Mouse (Mus musculus) heart, embryonic 10.5 days (tissue): ENCODE data around the gene Col6a4. TPM values are rescaled to one million over a fixed set of nuclear protein-coding genes. Genes with fewer than 3 reads are reported as not detected.
A peak's percentile ranks its signal among the peaks of the same experiment; 100 is the strongest.

Experiments used
- DNase-seq: peaks from one replicate; pipeline ENCODE4 v3.0.0-alpha.2; 2017; ENCODE audit warnings: low spot score
- H3K27ac ChIP-seq: fragments of 300-500 bp; sonication (generic); 2 replicates; pipeline ENCODE4 v1.5.1; 2016; ENCODE audit warnings: mild to moderate bottlenecking
- H3K27me3 ChIP-seq: fragments of 300-500 bp; sonication (generic); 2 replicates; pipeline ENCODE4 v1.6.1; 2016; ENCODE audit warnings: mild to moderate bottlenecking; ENCODE audit not compliant: poor library complexity, insufficient read depth, severe bottlenecking
- H3K36me3 ChIP-seq: fragments of 300-500 bp; sonication (generic); 2 replicates; pipeline ENCODE4 v1.6.1; 2016; ENCODE audit warnings: mild to moderate bottlenecking, moderate library complexity
- H3K4me1 ChIP-seq: fragments of 300-500 bp; sonication (generic); 2 replicates; pipeline ENCODE4 v1.6.1; 2016; ENCODE audit warnings: mild to moderate bottlenecking
- H3K4me3 ChIP-seq: fragments of 300-500 bp; sonication (generic); 2 replicates; pipeline ENCODE4 v1.5.1; 2016; ENCODE audit warnings: mild to moderate bottlenecking, moderate library complexity
- H3K9me3 ChIP-seq: fragments of 300-500 bp; sonication (generic); 2 replicates; pipeline ENCODE4 v1.6.1; 2016; ENCODE audit warnings: mild to moderate bottlenecking, moderate library complexity
- WGBS: fragments of 180-500 bp; shearing (Covaris S2); methylation state at CpG from one replicate; pipeline ENCODE4 v1.1.7; 2016; 5-methylcytosine and 5-hydroxymethylcytosine counted together
- polyA plus RNA-seq: library from polyadenylated mRNA; unstranded; fragments of >200 nt; fragmentation: Nextera tagmentation; extraction: Ambion mirVana; gene quantifications from 2 replicates; pipeline ENCODE4 v1.2.1, GENCODE M21; 2016

Col6a4 gene
- polyA plus RNA-seq, 1 experiment from 2014 or later: 0.01 TPM

DNA sequence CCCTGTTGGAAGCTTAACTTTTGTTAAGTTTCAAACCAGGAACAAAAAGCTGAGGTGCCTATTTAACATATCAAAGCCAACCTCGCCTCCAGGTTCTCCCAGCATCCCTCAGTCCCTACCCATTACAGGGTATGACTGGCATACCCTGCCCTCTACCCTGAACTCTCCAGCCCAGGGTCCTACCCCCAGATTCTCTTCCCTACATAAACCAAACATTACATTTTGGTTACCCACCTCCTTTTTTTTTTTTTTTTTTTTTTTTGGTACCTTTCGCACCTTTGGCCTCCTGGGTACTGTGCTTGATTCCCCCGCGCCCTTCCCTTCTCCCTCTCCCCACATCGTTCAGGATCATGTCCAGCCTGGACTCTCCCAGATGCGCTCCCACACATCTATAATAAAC lies 120.3 kb downstream of the Col6a4 start:
- Histone ChIP-seq H3K27ac (no peak overlapping the region), H3K4me3 (no peak overlapping the region), H3K4me1 (no peaks in the 10 kb centered on the region), H3K27me3 (peaks cover 16% of the 10 kb centered on the region; the same call in 1 of the 2 replicates), H3K36me3 (no peaks in the 10 kb centered on the region), H3K9me3 (no peaks in the 10 kb centered on the region)
- DNase-seq: no peak
- WGBS: 49% methylated on average over 6 of the region's 6 CpGs

DNA sequence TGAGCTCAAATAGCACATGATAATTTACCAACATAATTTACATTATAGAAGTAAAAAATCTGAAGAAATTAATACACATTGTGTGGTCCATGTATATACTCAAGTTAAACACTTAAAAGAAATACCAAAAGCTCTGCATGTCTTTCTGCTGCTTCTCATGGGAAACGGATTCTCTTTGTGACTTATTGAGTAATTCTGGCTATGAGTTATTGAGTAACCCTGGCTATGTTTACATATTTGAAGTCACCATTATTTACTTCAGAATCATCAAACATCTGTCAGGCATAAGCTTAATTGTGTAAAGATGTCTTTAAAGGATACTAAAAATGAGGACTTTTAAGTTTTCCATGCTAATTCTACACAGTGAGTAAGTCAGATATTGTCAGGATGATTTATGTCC lies 122.8 kb downstream of the Col6a4 start:
- Histone ChIP-seq H3K36me3 (no peaks in the 10 kb centered on the region), H3K4me3 (no peak overlapping the region), H3K27me3 (peaks cover 16% of the 10 kb centered on the region; the same call in 1 of the 2 replicates), H3K4me1 (no peaks in the 10 kb centered on the region), H3K9me3 (no peaks in the 10 kb centered on the region), H3K27ac (no peak overlapping the region)
- WGBS: 85% methylated on average over 1 of the region's 1 CpGs
- no peak for DNase-seq

DNA sequence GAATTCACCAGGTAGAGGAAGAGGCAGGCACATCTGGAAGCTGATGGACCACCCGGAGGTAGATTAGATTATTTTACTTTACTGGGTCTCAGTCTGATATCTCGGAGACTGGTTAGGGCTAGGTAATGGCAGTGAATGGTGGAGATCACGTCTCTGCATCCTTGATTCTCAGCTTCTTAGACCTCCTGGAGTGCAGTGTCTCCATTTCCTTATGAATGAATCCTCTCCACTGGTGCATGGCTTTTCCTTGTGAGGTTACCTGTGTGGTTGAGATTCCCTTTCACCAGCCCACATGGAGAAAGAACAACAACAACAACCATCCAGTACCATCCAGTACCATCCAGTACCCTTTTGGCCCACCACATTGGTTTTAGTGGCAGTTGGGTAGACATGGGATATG lies 124.6 kb downstream of the Col6a4 start:
- Histone ChIP-seq H3K9me3 (no peaks in the 10 kb centered on the region), H3K4me1 (no peaks in the 10 kb centered on the region), H3K4me3 (no peak overlapping the region), H3K36me3 (no peaks in the 10 kb centered on the region), H3K27me3 (peaks cover 13% of the 10 kb centered on the region; the same call in 1 of the 2 replicates), H3K27ac (no peak overlapping the region)
- WGBS: 78% methylated on average over 3 of the region's 3 CpGs
- no peak for DNase-seq

DNA sequence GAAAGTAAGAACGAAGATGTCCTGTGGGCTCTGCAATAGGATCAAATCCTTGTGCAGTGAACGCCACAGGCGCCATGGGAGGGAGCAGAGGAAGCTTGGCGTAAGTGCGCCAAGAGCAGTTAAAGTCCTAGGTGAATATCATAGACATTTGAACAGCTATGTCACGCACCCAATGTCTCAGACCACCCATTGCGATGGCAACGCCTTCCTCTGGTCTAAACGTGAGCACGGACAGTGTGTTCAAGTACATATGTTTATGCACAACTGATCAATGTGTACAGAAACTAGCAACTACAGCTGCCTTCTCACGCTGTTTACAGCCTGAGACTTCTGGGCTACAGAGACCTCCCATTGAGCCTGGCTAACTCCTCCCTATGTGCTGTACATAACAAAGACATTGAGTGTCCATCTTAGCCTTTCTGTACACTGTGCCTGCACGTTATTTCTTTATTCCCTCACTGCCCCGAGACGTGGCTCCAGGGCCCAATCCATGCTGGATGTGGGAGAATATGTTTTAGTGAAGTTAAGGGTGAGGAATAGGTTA lies 125.2 kb downstream of the Col6a4 start:
- Histone ChIP-seq H3K4me3 (no peak overlapping the region), H3K4me1 (no peaks in the 10 kb centered on the region), H3K36me3 (no peaks in the 10 kb centered on the region), H3K27ac (no peak overlapping the region), H3K9me3 (no peaks in the 10 kb centered on the region), H3K27me3 (peaks cover 8% of the 10 kb centered on the region; the same call in 1 of the 2 replicates)
- WGBS: 89% methylated on average over 14 of the region's 14 CpGs
- DNase-seq: no peak

DNA sequence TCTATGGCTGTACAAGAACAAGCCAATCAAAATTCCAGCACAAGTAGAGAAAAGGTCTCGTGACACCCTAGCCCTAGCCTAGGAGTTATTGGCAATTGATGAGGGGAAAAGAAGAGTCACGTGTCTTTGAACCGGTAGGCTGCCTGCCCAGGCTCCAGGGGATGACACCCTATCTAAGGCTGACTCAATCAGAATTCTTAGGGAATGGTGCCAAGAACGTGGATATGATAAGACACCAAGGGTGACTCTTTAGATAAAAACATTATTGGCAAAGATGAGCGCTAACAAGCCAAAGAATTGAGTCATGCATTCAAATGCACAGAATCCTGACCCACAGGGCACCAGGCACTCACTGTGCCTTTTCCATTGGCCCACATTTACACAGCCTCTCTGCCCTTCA lies 125.7 kb downstream of the Col6a4 start:
- Histone ChIP-seq H3K27me3 (peaks cover 3% of the 10 kb centered on the region; the same call in 1 of the 2 replicates), H3K9me3 (no peaks in the 10 kb centered on the region), H3K27ac (no peak overlapping the region), H3K36me3 (no peaks in the 10 kb centered on the region), H3K4me1 (no peaks in the 10 kb centered on the region), H3K4me3 (no peak overlapping the region)
- 72% methylated on average over 5 of the region's 5 CpGs for WGBS
- no peak for DNase-seq

DNA sequence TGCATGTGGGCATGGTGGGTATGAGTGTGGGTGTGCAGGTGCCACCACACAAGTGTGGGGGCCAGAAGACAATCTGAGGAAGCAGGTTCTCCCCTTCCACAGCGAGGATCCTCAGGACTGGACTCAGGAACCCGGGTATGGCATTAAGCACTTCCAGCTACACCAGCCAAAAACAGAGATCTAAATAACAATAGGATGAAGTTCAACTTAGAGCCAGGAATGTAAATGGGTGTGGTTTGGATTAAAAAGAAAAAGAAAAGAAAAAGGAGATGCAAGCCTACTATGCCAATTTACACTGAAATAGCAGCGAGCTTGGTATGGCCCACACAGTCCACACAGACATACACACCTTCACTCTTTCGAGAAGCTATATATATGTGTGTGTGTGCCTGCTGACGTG lies 128.6 kb downstream of the Col6a4 start:
- Histone ChIP-seq H3K27ac (no peak overlapping the region), H3K4me3 (no peak overlapping the region), H3K4me1 (0 out of 2 replicates have a peak, but pooled peaks cover 4% of the 10 kb centered on the region), H3K36me3 (no peaks in the 10 kb centered on the region), H3K9me3 (no peaks in the 10 kb centered on the region), H3K27me3 (0 out of 2 replicates have a peak, but pooled peaks cover 4% of the 10 kb centered on the region)
- DNase-seq: no peak
- WGBS: 71% methylated on average over 5 of the region's 5 CpGs

DNA sequence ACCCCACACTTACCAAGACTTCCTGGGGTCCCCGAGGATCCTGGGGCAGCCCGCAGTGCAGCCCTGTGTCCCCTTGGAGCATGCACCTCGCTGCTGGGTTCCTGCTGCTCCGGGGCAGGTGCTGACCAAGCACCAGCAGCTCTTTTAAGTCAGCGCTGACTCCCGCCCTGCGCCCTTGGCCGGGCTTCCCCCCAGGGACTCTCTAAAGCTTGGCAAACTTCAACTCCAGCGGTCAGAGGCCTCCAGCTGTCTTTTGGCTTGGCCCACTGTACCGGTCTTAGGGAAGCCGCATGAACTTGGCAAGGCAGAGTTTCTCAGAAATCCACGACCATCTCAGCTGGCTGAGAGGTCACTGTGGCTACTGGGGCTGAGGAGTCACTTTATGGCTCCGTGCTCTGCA lies 136.1 kb downstream of the Col6a4 start, which contains the start of gene Col6a5:
Col6a5 (minus strand) TSS at position 111 of the 400 bp plus-strand sequence.
- Histone ChIP-seq H3K27me3 (peaks cover 14% of the 10 kb centered on the region; the same call in 1 of the 2 replicates), H3K36me3 (no peaks in the 10 kb centered on the region), H3K4me3 (0 out of 2 replicates have a peak within 1 kb of the TSS, but pooled peaks have one; percentile 2), H3K4me1 (peaks cover 11% of the 10 kb centered on the region; the same call in 1 of the 2 replicates), H3K9me3 (no peaks in the 10 kb centered on the region), H3K27ac (no peak within 1 kb of the TSS)
- 18% methylated on average over 13 of the region's 13 CpGs for WGBS
- no peak for DNase-seq

DNA sequence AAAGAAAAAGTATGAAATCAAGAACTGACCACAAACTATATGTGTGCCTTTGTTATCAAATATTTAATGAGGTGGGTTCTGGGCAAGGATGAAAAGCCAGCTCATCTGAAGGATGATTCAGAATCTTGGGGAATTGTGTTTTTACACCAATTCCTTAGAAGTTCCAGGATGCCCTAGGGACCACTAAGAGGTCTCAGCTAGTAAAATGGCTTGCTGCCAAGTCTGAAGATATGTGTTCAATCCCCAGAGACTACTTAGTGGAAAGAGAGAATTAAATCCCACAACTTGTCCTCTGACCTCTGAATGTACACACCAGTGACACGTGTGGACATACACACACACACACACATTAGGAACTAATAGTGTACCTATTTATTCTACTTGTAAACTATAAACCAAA lies 137.5 kb downstream of the Col6a4 start:
- H3K36me3 ChIP-seq: no peaks in the 10 kb centered on the region
- no peak overlapping the region for H3K4me3 ChIP-seq
- WGBS: 67% methylated on average over 1 of the region's 1 CpGs
- no peaks in the 10 kb centered on the region for H3K9me3 ChIP-seq
- no peak overlapping the region for H3K27ac ChIP-seq
- H3K4me1 ChIP-seq: peaks cover 7% of the 10 kb centered on the region; the same call in 1 of the 2 replicates
- peaks cover 14% of the 10 kb centered on the region; the same call in 1 of the 2 replicates for H3K27me3 ChIP-seq
- DNase-seq: no peak

DNA sequence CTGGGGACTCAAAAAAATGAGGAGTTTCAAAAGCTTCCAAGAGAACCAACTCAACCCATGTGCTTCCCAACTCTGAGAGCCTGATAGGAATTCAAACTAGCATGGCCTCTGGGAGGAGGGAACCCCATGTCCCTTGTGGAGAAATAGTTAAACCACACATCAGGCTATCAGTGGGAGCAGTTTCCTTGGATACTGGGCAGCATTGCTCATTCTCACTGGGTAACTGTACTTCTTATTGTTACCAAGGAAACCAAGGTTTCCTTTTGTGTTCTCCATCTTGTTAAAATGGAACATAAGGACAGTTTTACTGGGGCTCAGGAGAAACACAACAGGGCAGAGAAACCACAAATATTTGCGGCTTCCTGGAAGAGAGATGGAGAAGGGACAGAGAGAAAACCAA lies 146.8 kb downstream of the Col6a4 start:
- 95% methylated on average over 1 of the region's 1 CpGs for WGBS
- Histone ChIP-seq H3K4me3 (no peak overlapping the region), H3K27me3 (no peaks in the 10 kb centered on the region), H3K9me3 (no peaks in the 10 kb centered on the region), H3K27ac (no peak overlapping the region), H3K36me3 (no peaks in the 10 kb centered on the region), H3K4me1 (no peaks in the 10 kb centered on the region)
- DNase-seq: no peak

DNA sequence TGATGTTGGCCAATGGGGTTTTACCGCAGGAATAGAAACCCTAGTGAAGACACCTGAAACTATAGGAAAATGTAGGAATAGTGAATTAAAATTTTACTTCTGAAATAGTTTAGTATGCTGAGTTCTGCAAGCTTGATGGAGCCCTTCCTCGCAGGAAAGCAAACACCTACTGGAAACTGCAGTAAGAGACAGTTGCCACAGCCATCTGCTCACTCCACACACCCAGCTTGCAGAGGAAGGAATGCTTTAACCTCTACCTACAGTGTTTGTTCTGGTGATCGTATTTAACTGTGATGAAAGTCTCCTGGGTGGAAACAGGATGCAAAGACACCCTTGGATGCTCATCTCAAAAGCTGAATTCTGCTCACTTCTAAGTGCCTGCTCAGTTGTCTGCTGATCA lies 149.0 kb downstream of the Col6a4 start:
- no peaks in the 10 kb centered on the region for H3K9me3 ChIP-seq
- WGBS: 69% methylated on average over 3 of the region's 3 CpGs
- H3K36me3 ChIP-seq: no peaks in the 10 kb centered on the region
- H3K27me3 ChIP-seq: no peaks in the 10 kb centered on the region
- H3K4me3 ChIP-seq: no peak overlapping the region
- no peak overlapping the region for H3K27ac ChIP-seq
- no peaks in the 10 kb centered on the region for H3K4me1 ChIP-seq
- no peak for DNase-seq

Other genes with a start within 250 kb of the Col6a4 start
- not detected in 2 replicates for gene Col6a5, start 136.1 kb downstream of the Col6a4 start, polyA plus RNA-seq
- gene Glyctk, start 61.4 kb upstream of the Col6a4 start, polyA plus RNA-seq: 1.1 and 2.5 TPM in 2 replicates
- 21.6 and 25.5 TPM in 2 replicates for gene Wdr82, start 74.1 kb upstream of the Col6a4 start, polyA plus RNA-seq
- gene Ppm1m, start 103.0 kb upstream of the Col6a4 start, polyA plus RNA-seq: 36.4 and 45.0 TPM in 2 replicates
- 70.5 and 77.2 TPM in 2 replicates for gene Twf2, start 106.3 kb upstream of the Col6a4 start, polyA plus RNA-seq
- not detected in 2 replicates for gene Tlr9, start 125.8 kb upstream of the Col6a4 start, polyA plus RNA-seq
- gene Alas1, start 151.9 kb upstream of the Col6a4 start, polyA plus RNA-seq: 96.9 and 120 TPM in 2 replicates
- gene Poc1a, start 184.3 kb upstream of the Col6a4 start, polyA plus RNA-seq: 36.5 and 42.3 TPM in 2 replicates